Mouse (Mus musculus) stomach, postnatal 0 days (tissue): Measurements from ENCODE around the gene Pitx2. TPM values are rescaled to one million over a fixed set of nuclear protein-coding genes. Genes with fewer than 3 reads are reported as not detected.

Experiments
- ATAC-seq: fragments of 200-750 bp; cut with Nextera tagmentation; 2 replicates; pipeline ENCODE4 v1.8.0; 2017; ENCODE audit not compliant: low FRiP score, low TSS enrichment
- DNase-seq: peaks from one replicate; pipeline ENCODE4 v3.0.0-alpha.2; 2016; ENCODE audit warnings: low spot score
- H3K27ac ChIP-seq: fragments of 300-500 bp; sonication (generic); replicated peaks from 2 replicates; pipeline ENCODE4 v1.5.1; 2014; ENCODE audit warnings: mild to moderate bottlenecking, control low read depth
- H3K27me3 ChIP-seq: fragments of 300-500 bp; sonication (generic); 2 replicates; pipeline ENCODE4 v1.6.1; 2014; ENCODE audit warnings: low read length; ENCODE audit not compliant: control insufficient read depth, insufficient read depth
- H3K36me3 ChIP-seq: fragments of 300-500 bp; sonication (generic); 2 replicates; pipeline ENCODE4 v1.6.1; 2014; ENCODE audit warnings: low read length, mixed read lengths; ENCODE audit not compliant: control insufficient read depth, insufficient read depth
- H3K4me1 ChIP-seq: fragments of 300-500 bp; sonication (generic); replicated peaks from 2 replicates; pipeline ENCODE4 v1.6.1; 2014; ENCODE audit warnings: antibody characterized with exemption; ENCODE audit not compliant: control insufficient read depth, insufficient read depth
- H3K4me2 ChIP-seq: fragments of 300-500 bp; sonication (generic); replicated peaks from 2 replicates; pipeline ENCODE4 v1.6.1; 2014; ENCODE audit warnings: low read depth, mild to moderate bottlenecking, control low read depth, moderate library complexity
- H3K4me3 ChIP-seq: fragments of 300-500 bp; sonication (generic); 2 replicates; pipeline ENCODE4 v1.5.1; 2014; ENCODE audit warnings: low read depth, low read length, control low read depth
- H3K9ac ChIP-seq: fragments of 300-500 bp; sonication (generic); 2 replicates; pipeline ENCODE4 v1.6.1; 2014; ENCODE audit warnings: mild to moderate bottlenecking, low read length, control low read depth, mixed read lengths
- H3K9me3 ChIP-seq: fragments of 300-500 bp; sonication (generic); 2 replicates; pipeline ENCODE4 v1.6.1; 2016; ENCODE audit warnings: low read length; ENCODE audit not compliant: control insufficient read depth
- CTCF ChIP-seq: IDR thresholded peaks from 2 replicates; pipeline ENCODE4 v1.5.1; 2016; ENCODE audit warnings: antibody characterized with exemption, low read depth, mild to moderate bottlenecking, moderate library complexity
- EP300 ChIP-seq: optimal IDR thresholded peaks from 2 replicates; pipeline ENCODE3; 2016; ENCODE audit warnings: antibody characterized with exemption
- WGBS: fragments of 180-500 bp; shearing (Covaris S2); extraction: QIAGEN DNeasy Blood & Tissue Kit; methylation state at CpG from one replicate; pipeline ENCODE4 v1.1.7; 2014; 5-methylcytosine and 5-hydroxymethylcytosine counted together
- polyA plus RNA-seq: library from polyadenylated mRNA; unstranded; fragments of >200 nt; fragmentation: Nextera tagmentation; extraction: Ambion mirVana; gene quantifications from 2 replicates; pipeline ENCODE4 v1.2.1, GENCODE M21; 2015

The Pitx2 gene
- polyA plus RNA-seq, 1 experiment from 2014 or later, result 9.7 TPM

DNA sequence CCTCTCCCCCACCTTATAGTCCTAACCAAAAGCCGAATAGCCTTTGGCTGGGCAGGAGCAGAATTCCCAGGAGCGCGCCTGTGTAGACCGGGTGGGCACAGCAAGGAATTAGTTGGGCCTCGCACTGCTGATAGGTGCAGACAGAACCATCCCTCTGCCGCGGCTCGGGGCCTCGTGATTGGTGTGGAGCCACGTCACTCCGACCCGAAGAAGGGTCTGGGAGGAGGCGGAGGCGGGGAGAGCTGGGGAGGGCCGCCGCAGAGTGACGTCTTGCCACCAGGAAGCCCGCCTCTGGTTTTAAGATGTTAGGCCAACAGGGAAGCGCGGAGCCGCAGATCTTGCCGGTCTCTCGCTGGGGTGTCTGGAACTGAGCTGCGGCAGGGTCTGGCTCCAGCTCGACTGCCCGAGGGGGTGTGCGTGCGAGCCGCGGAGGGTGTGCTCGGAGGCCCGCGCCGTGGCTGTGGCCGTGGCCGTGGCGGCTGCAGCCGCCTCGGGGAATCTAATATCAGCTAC, 14.0 kb downstream of the Pitx2 start:
- no peaks in the 10 kb centered on the region for H3K9me3 ChIP-seq
- peak overlapping the region; percentile 53 for H3K9ac ChIP-seq
- WGBS, result under 1% methylated on average over 39 of the region's 39 CpGs
- peaks cover 10% of the 10 kb centered on the region; the same call in 1 of the 2 replicates for H3K27me3 ChIP-seq
- peak overlapping the region; percentile 59 for H3K4me3 ChIP-seq
- TF ChIP-seq EP300 (no peak), CTCF (no peak)
- H3K4me1 ChIP-seq, result peaks cover 3% of the 10 kb centered on the region; the same call in 1 of the 2 replicates
- ATAC-seq (peak; percentile 93), DNase-seq (peak; percentile 79)
- H3K4me2 ChIP-seq, result peak overlapping the region; percentile 78
- no peaks in the 10 kb centered on the region for H3K36me3 ChIP-seq
- H3K27ac ChIP-seq, result peak overlapping the region; percentile 30; the same call in 1 of the 2 replicates

DNA sequence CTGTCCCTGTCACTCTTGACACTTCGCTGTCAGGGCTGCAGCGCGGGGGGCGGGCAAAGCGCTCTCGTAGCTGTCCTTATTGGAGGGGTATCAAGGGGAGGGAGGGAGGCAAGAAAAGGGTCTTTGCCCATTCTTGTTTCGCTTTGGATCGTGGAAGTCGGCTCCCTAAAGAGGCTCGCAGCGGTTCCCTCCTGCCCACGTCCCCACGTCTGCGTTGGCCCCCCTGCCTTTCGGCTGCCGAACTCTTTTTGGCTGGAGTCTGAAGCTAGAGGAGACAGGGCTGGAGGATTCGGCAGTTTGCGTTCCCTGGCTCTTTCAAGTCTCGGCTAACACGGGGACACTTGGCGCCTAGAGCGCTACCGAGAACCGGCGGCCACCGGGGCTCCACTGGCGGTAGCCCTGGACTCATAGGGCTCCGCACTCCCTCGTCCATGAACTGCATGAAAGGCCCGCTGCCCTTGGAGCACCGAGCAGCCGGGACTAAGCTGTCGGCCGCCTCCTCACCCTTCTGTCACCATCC, 14.5 kb downstream of the Pitx2 start:
- peaks cover 11% of the 10 kb centered on the region; the same call in 1 of the 2 replicates for H3K27me3 ChIP-seq
- peak overlapping the region; percentile 30; the same call in 1 of the 2 replicates for H3K27ac ChIP-seq
- TF ChIP-seq CTCF (no peak), EP300 (no peak)
- H3K9ac ChIP-seq, result peak overlapping the region; percentile 53
- ATAC-seq, result peak; percentile 21; the same call in 1 of the 2 replicates
- H3K36me3 ChIP-seq, result no peaks in the 10 kb centered on the region
- H3K9me3 ChIP-seq, result no peaks in the 10 kb centered on the region
- peak overlapping the region; percentile 78 for H3K4me2 ChIP-seq
- H3K4me3 ChIP-seq, result peak overlapping the region; percentile 59
- H3K4me1 ChIP-seq, result peaks cover 3% of the 10 kb centered on the region; the same call in 1 of the 2 replicates
- 2% methylated on average over 34 of the region's 34 CpGs for WGBS
- no peak for DNase-seq

- peak overlapping the region; percentile 59 for H3K4me3 ChIP-seq
- peak overlapping the region; percentile 78 for H3K4me2 ChIP-seq
- H3K9ac ChIP-seq, result peak overlapping the region; percentile 53
- H3K27me3 ChIP-seq, result peaks cover 13% of the 10 kb centered on the region; the same call in 1 of the 2 replicates
- H3K36me3 ChIP-seq, result no peaks in the 10 kb centered on the region
- ATAC-seq (peak; percentile 2; the same call in 1 of the 2 replicates), DNase-seq (no peak)
- no peak overlapping the region for H3K27ac ChIP-seq
- peaks cover 3% of the 10 kb centered on the region; the same call in 1 of the 2 replicates for H3K4me1 ChIP-seq
- 2% methylated on average over 29 of the region's 31 CpGs for WGBS
- no peaks in the 10 kb centered on the region for H3K9me3 ChIP-seq
- TF ChIP-seq EP300, result no peak
- no peak for TF ChIP-seq CTCF
Measured at GRCm38 (mm10) chr3:129214666-129215161, 15.0 kb downstream of the Pitx2 start.

- TF ChIP-seq EP300, result no peak
- no peak for TF ChIP-seq CTCF
- Histone ChIP-seq H3K9ac (peak overlapping the region; percentile 53), H3K9me3 (no peaks in the 10 kb centered on the region), H3K27ac (peak overlapping the region; percentile 13; the same call in 1 of the 2 replicates), H3K27me3 (peaks cover 17% of the 10 kb centered on the region; the same call in 1 of the 2 replicates), H3K4me3 (peak overlapping the region; percentile 59), H3K4me2 (peak overlapping the region; percentile 78), H3K36me3 (no peaks in the 10 kb centered on the region), H3K4me1 (peaks cover 3% of the 10 kb centered on the region; the same call in 1 of the 2 replicates)
- ATAC-seq (no peak), DNase-seq (no peak)
- 6% methylated on average over 26 of the region's 26 CpGs for whole genome bisulfite sequencing
Measured at GRCm38 (mm10) chr3:129215241-129215750, 15.6 kb downstream of the Pitx2 start.

GRCm38 (mm10) chr3:129215751-129216331, 16.2 kb downstream of the Pitx2 start:
- Histone ChIP-seq H3K27ac (peak overlapping the region; percentile 13; the same call in 1 of the 2 replicates), H3K36me3 (no peaks in the 10 kb centered on the region), H3K4me2 (peak overlapping the region; percentile 78), H3K4me1 (peaks cover 3% of the 10 kb centered on the region; the same call in 1 of the 2 replicates), H3K9ac (peak overlapping the region; percentile 53), H3K27me3 (peaks cover 18% of the 10 kb centered on the region; the same call in 1 of the 2 replicates), H3K9me3 (no peaks in the 10 kb centered on the region), H3K4me3 (peak overlapping the region; percentile 59)
- 8% methylated on average over 34 of the region's 35 CpGs for WGBS
- ATAC-seq (no peak), DNase-seq (peak; percentile 31)
- TF ChIP-seq EP300, result no peak
- no peak for TF ChIP-seq CTCF
